Mouse (Mus musculus) 3134 (cell line): ENCODE data around the gene Sik3.
A peak's percentile ranks its signal among the peaks of the same experiment; 100 is the strongest.
"Not testable (repeated sequence)": the region's sequence is repeated elsewhere in the genome, so short reads cannot be mapped to it uniquely, and the experiment has no call there.

Source experiments
- DNase-seq: peaks from one replicate; pipeline ENCODE4 v3.0.0-alpha.2; 2011; ENCODE audit warnings: low spot score; ENCODE audit not compliant: insufficient read length; ENCODE audit errors: extremely low read depth

Gene Sik3

DNA sequence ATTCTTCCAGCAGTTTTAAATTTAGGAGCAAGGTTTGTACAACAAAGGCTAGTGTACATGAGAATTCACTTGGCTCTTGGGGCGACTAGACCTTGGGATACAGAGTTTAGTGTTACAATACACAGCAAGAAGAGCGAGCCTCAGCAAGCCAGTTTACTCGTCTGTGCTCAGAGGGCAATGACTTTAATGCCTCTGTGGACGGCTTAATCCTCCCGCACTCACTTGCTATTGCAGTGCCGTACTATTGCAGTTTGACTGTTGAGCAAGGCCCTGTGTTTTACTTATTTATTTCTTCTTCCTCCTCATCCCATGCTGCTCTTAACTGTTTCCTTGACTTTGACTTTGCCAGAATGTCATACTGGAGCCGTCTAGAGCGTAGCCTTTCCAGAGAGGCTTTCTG lies 37.6 kb downstream of the Sik3 start:
- no peak for DNase-seq

DNA sequence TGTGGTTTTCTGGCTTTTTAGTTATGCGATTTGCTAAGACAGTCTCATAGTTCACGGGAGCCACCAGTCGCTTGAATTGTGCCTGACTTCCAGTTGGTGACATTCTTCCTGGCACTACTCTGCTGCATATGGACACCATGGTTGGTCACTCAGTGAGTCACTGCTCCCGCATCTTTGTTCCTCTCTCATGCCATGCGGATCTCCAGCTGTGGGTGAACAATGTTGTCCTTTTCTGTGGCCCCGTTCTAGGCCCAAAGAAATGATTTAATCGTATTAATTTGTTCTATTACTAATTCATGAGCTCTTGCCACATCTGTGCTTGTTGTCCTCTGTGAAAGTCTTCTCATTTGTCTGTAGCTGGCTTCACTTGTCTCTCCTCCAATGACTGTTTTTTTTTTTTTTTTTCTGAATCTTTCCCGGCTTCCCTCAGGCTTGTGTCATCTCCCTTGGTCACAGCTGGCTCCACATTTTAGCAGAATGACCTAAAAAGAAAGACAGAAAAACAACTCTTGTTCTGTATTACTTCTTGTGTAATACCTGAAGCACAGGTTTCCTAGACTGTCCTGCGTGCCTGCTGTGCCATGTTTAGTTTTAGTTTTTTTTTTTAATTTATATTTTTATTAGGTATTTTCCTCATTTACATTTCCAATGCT lies 40.5 kb downstream of the Sik3 start:
- DNase-seq: peak; percentile 44

DNA sequence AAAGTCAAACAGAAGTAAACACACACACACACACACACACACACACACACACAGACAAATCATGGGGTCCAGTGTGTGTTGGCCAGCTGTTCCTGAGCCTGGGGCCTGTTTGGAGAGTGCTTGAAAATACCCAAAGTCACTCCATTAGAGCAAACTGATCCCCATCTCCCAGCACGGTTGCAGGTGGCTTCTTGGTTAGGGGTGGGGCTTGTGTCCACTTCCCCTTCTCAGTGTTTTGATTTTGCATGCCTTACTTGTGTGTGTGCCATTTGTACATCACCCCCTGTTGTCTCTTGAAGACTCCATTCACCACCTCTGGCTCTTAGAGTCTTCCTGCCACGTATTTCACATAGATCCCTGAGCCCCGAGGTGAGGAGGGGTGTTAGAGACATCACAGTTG lies 45.4 kb downstream of the Sik3 start:
- DNase-seq: no peak

DNA sequence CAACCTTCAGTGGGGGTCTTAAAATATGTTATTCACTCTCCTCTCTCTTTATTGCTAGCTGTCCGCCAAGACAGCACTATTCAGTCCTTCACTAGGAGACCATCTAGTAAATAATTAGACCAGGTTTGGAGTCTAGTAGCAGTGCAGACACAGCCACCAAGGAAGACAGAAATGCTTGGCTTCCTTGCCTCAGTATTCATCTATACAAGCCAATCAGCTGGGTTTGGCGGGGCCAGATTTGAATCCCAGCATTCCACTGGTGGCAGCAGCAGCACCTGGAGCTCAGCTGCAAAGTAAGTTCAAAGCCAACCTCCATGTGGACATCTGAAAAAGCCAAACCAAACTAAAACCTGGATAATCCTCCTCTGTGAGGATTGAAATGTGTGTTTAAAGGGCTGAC lies 47.6 kb downstream of the Sik3 start:
- no peak for DNase-seq

DNA sequence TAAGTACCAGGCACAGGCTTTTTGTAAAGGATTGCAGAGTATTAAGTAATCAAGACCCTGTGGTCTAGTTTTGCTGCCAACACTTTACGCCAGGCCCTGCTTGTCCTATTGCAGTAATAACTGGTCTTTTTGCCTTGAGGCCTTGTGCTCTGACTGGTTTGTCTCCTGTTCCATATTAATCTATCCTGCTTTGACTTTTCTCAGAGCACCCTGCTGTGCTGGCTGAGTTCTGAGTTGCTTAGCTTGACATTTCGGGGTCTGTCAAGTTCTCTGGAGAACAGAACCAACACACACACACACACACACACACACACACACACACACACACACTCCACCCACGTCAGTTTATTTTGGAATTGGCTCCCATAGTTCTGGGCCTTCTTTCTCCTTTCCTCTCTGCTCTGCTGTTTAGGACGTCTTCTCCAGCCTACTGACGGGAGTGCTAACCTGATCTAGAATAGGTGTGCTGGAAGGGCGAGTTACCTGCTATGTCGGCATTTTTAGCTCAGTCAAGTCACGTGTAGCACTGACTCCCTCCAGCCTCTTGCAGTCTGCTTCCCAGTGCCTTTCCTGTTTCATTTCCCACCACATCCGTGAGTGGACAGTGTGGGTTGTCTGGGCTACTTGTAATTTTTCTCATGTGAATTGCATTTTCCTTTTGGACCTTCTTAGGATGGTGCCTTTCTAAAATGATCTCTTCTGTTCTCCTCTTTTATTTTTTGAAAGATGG lies 49.2 kb downstream of the Sik3 start:
- DNase-seq: no peak

DNA sequence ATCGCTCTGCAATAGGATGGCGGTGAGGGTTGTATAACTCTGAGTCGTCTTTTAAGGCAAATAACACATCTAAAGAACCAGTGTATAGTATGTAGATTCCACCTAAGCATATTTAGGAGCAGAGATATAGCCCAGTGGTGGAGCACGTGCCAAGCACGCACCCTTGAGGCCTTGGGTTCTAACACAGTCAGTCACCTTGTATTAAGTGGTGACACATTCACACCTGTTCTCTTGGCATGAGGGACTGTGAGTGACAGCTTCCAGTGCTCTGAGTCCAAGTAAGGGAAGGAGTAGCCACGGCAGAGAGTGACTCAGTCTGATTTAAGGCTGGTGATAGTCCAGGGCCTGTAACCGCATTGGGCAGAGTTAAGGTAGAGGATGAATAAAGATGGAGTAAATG lies 51.7 kb downstream of the Sik3 start:
- peak; percentile 55 for DNase-seq

DNA sequence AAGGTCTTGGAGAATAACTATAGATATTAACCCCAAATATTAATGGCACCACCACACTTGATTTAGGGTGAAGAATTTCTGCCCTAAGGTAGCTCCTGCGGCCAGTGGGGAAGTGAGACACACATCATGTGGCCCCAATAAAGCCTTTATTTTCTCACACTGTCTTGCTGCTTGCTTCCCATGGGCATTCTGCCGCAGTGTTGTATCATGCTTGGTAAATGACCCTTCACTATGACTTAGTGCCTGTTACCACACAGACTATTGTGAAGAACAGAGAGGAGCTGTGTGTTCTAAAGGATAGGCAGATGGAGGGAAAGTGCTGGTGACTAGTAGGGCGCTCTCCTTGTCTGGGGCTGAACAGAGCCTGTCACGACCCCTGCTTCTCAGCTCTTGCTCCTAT lies 54.1 kb downstream of the Sik3 start:
- DNase-seq: no peak

DNA sequence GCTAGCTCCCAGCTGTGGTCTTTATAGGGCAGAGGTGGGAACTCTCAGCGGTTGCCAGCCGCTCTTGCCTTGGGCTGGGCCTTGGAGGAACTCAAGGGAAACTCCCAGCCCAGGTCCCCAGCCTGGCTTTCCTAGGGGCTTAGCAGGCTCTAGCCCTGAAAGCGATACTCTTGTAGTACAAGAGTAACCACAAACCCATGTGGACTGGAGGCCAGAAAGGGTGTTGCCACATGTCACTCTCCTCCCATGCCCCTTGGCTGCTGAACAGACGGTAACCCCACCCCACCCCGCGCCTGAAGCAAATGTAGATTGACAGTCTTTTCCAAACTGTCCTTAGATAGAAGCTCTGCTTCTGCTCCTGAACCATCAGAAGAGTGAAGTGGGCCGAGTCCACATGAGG lies 55.1 kb downstream of the Sik3 start:
- no peak for DNase-seq

DNA sequence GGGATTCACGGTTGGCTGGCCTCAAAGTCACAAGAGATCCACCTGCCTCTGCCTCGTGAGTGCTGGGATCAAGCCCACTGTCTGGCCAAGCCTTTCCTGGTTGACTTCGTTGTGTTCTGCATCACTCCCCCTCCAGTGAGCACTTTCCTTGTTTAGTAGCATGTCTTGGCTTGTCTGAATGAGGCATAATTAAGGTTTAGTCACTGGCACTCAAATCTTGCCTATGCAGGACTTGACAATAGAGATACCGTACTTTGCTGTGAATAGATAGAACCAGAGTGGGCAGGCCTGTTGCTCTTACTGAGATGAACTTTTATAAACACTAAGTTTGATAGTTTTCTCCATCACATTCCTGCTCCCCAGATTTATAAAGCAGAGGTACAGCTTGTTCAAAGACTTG lies 56.4 kb downstream of the Sik3 start:
- DNase-seq: no peak

DNA sequence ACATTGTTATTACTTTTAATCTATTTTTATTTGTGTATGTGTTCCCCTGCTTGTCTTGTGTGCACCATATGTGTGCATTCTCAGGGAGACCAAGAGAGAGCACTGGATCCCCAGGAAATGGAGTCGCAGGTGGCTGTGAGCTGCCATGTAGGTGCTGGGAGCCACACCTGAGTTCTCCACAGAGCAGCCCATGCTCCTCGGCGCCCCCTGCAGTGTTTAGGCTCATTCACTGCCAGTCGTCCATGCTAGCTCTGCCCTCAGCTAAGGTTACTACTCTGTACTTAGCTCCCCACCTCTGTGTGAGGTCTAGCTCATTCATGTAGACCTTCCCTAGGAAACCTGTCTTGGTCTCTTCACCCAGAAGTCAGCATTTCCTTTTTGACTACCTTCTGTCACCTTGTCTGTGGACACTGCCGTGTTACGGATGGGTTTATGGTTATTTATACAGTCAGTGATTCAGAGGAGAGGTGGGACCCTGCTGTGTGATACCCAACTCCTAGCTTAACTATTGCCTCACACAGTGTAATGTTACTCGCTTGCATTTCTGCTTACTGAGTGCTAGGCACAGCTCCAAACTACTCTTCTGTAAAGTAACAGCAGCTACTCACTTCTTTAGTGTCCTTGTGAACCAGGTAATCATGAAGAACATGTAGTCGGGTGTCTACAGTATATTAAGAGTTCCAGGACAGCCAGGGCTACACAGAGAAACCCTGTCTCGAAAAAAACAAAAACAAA lies 59.6 kb downstream of the Sik3 start:
- no peak for DNase-seq

DNA sequence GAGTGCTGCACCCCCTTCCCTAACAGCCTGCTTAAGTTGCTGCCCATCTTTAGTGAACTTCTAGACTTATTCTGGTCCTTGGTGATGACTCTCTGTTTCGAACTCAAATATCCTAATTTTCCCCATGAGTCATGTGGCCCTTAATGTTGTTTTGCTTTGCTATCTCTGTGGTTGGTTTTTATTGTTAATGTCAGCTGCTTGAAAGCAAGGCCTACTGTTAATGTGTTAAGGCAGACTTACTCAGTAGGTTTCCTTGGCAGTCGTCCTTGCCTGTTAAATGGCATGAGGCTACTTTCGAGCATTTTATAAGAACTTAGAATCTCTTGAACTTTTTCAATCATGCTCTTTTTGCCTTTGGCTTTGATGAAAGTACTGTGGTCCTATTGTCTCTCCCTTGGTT lies 60.8 kb downstream of the Sik3 start:
- peak; percentile 18 for DNase-seq

DNA sequence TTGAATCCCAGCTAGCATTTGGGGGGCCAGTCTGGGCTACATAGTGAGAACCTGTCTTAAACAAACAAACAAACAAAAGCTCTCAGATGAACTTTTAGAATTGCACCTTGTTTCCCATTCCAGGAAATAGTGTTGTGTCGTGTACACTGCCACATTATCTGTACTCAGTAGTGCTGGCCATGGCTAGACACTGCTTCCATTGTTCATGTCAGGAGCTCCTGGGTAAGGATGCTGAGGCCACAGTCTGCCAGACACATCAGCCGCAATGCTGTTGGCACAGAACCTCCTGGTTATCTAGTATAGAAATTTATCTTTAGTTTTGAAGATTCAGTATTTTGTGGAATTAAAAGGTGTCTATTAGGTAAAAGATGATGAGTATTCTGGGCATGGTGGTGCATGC lies 63.0 kb downstream of the Sik3 start:
- no peak for DNase-seq

DNA sequence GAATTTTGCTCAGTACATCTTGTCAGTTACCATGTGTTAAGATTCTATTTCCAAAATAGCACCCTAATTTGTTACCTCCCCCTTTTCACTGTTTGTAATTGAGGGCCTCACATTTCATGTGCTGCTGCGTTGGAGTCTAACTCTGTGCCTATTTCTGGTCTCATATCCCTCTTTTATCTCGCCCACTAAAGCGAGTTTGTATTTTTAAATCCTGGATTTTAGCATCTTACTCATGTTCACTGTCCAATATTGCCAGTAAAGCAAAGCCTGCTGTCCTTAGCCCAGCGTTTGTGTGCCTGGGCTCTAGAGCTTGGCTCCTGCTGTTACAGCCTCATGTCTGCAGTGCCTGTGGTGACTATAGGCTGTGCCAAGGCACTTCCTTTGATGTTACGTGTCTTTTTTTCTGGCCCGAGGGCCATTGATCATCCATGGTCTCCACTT lies 69.8 kb downstream of the Sik3 start:
- no peak for DNase-seq

DNA sequence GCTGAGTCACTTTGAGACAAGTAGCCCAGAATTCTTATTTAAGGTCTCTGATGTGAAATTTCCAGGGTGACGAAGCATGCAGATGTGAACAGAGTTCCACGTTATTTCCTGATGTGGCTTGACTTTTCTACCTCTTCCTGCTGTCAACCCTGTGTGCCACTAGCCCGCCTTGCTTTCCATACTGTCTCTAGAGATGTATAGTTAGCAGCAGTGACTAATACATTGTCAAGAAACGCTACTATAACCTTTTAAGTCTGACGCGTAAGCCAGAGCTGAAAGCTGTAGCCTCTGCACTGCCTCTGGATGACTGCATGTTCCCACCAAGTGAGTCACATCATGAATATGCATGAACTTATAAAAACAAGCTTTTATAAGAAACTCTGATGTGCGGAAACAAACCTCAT lies 70.9 kb downstream of the Sik3 start:
- no peak for DNase-seq

DNA sequence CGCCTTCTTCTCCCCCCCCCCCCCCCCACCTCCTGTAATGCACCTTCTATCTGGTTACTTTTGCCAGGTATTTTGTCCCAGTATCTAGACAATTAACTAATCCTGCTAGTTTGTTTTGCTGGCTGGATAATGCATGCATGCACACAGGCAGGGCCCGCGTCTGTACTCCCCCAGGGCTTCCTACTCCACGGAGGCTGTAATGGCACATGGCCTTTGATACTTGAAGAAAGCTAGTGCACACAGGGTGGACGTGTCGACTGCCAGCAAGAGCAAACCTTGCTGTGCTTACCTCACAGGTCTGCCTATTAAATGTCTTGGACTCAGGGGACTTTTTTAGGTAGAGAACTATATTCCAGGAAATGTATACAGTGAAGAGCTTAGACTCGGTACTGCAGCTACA lies 73.3 kb downstream of the Sik3 start:
- DNase-seq: no peak

DNA sequence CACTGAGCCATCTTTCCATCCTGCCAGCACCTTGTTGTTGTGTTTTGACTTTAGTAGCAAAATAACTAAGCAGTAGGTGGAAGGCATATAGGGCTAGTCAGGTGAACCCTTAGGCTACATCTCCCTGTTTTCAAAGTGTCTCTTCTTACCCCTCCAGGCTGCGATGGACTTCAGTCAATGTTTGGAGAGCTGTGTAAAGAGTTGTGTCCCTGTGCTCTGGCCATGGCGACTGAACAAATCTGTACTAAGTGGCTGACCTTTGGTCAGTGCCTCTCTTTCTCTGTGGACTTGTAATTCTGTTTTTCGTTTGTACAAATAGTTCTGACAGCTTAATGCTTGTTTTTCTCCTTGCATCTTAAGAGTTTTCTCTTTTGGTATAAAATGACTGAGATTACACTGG lies 74.2 kb downstream of the Sik3 start:
- no peak for DNase-seq

DNA sequence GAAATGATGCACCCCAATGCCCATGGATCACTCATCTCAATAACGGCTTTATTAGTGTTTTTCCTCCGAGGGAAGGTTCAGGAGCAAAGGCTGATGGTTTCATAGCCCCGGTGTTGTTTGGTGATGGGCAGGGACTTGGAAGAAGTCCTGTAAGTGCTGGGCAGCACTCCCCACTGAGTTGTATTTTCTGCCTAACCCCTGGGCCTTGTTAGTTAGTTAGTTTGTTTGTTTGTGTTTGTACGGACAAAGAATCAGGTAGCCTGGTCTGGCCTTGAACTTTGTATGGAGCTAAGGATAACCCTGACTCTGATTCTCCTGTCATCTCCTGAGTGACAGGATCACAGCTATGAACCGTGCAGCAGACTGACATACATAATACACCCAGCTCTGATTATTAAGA lies 74.8 kb downstream of the Sik3 start:
- no peak for DNase-seq

DNA sequence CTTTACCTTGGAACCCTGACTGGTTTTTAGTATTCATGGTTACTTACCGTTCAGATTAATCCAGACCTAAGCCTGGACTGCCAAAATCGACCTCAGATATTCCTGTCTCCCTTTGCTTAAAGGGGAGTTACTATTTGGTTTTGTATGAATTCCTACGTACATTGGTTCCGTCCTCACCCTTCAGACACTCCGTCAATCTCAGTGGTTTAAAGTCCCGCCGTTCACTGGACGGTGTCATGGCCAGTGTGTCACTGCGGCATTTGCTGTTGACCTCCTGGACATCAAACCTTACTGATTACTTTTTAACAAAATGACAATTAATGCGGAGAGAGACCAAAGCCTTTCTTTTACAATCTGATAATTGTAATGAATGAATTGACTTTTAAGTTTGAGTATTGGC lies 76.1 kb downstream of the Sik3 start:
- DNase-seq: no peak

DNA sequence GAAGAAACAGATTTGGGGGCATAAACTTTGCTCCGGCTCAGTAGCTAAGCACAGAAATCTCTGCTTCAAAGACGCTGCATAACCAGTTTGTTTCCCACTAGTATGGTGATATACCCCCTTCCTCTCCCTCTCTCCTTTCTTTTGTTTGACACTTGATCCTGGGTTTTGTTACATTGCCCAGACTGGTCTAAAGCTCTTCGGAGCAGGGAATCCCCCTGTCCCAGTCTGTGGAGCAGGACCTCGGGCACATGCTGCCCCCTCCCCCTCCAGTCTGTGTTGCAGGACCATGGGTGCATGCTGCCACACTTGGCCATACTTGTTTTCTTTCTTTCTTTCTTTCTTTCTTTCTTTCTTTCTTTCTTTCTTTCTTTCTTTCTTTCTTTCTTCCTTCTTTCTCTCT lies 77.4 kb downstream of the Sik3 start:
- DNase-seq: no peak

DNA sequence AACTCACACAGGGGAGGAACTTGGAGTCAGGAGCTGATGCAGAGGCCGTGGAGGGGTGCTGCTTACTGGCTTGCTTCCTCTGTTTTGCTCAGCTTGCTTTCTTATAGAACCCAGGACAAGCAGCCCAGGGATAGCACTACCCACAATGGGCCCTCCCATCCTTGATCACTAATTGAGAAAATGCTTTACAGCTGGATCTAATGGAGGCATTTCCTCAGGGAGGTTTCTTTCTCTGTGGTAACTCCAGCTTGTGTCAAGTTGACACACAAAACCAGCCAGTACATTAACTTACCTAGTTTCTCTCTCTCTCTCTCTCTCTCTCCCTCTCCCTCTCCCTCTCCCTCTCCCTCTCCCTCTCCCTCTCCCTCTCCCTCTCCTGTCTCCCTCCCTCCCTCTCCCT lies 78.5 kb downstream of the Sik3 start:
- DNase-seq: not testable (repeated sequence)

DNA sequence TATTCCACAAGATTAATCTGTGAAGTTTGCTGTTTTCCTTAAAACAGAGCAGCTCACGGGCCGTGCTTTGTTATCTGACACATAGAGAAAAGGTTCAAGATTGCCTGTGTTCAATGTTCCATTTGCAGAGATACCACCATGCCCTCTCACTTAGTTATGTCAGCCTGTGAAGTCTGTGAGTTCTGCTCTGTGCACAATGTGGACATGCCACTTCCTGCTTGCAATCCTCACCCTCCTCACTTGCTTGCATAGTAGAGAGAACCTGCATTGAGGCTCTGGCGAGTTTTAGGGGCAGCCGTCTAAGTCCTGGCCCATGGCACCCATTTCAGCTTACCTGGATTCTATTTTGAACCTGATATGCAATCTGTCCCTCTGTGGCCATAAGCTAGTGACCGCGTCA lies 80.0 kb downstream of the Sik3 start:
- DNase-seq: no peak
